ENCODE assay signal across 30 mouse cellular contexts in the genomic region with DNA sequence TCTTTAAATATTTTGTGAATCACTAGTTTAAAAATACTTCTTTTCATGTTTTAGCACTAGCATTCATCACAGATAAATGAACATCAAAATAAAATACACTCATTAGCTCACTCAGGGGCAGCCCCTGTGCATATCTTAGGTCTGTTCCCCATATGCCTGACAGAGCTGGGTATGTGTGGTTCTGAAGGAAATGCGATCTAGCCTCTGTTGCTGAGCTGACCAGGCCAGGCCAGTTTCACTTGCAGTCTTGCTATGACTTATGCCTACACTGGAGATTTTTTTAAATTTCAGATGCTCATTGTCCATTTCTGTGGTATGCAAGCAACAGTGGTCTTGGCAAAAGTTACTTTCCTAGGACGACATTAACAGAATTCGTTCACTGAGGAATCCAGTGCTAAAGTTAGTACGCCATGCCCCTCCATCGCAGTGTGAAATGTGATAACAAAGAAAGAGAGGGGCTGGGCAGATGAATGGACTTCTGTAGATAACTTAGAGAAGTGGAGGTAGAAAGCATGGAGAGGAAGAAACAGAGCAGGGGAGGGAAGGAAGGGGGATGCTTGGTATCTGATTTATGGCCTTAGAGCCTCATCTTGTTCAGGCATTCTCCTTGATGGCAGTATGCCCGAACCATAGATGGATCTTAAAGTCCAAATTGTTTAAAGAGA. TPM values are rescaled to one million over a fixed set of nuclear protein-coding genes. Genes with fewer than 3 reads are reported as not detected.
DNase-seq lines count a peak whose midpoint lies in the region; ATAC-seq and TF ChIP-seq lines count a peak whose summit lies in the region.
"Had no signal": no experiment of that assay in that cellular context is flagged by ENCODE, and none has a peak within 500 bp of the region (broad histone marks: within the 10 kb centered on the region; RNA-seq: fewer than 3 reads in every experiment).

No protein-coding gene starts in this region.

- no peak for ATAC-seq in heart, embryonic 14.5 days (ENCODE audit: insufficient number of reproducible peaks, insufficient read depth, low FRiP score, low read depth)
- peak; percentile 73 for ATAC-seq in liver, embryonic 12.5 days
- ATAC-seq in liver, postnatal 0 days, result no peak
- ATAC-seq: forebrain, postnatal 0 days; midbrain, embryonic 16.5 days had no signal

- no peak overlapping the region for H3K27ac ChIP-seq in heart, embryonic 14.5 days (replicated peaks in 1 of 2; ENCODE audit: control insufficient read depth in 1 of 2, insufficient read depth in 1 of 2, low read depth in 2 of 2, low read length in 2 of 2)
- peak overlapping the region; percentile 70 for H3K27ac ChIP-seq in liver, embryonic 12.5 days
- peak overlapping the region; percentile 58 for H3K27ac ChIP-seq in liver, postnatal 0 days (ENCODE audit: low read depth)
- H3K27ac ChIP-seq: embryonic facial prominence, embryonic 15.5 days; forebrain, embryonic 12.5 days; heart, embryonic 15.5 days; hindbrain, embryonic 13.5 days; kidney, postnatal 0 days; limb, embryonic 13.5 days had no signal

- TF ChIP-seq CTCF in liver, postnatal 0 days (IDR thresholded peaks at IDR 0.05; ENCODE audit: low read depth), result no peak

- 38% methylated on average over 6 of the region's 6 CpGs for WGBS in heart, embryonic 14.5 days
- WGBS in liver, embryonic 12.5 days (ENCODE audit: insufficient replicate concordance), result 34% methylated on average over 6 of the region's 6 CpGs
- WGBS in liver, postnatal 0 days (ENCODE audit: insufficient replicate concordance), result 60% methylated on average over 6 of the region's 6 CpGs

- no peak for TF ChIP-seq EP300 in liver, postnatal 0 days (IDR thresholded peaks at IDR 0.05; ENCODE audit: low read depth)

- H3K9me3 ChIP-seq in heart, embryonic 14.5 days (ENCODE audit: control insufficient read depth, low read length), result no peaks in the 10 kb centered on the region
- H3K9me3 ChIP-seq in liver, embryonic 12.5 days (replicated peaks), result no peaks in the 10 kb centered on the region
- no peaks in the 10 kb centered on the region for H3K9me3 ChIP-seq in liver, postnatal 0 days (ENCODE audit: low read length)
- H3K9me3 ChIP-seq: embryonic facial prominence, embryonic 15.5 days; forebrain, embryonic 12.5 days; heart, embryonic 15.5 days; hindbrain, embryonic 13.5 days; limb, embryonic 13.5 days had no signal

- intact Hi-C loops in heart, postnatal 10 days (cut with DNase I), result no loop called here
- intact Hi-C loops in left cerebral cortex, postnatal 4 days (cut with DNase I), result no loop called here

- 0 out of 2 replicates have a peak, but pooled peaks cover 4% of the 10 kb centered on the region for H3K27me3 ChIP-seq in heart, embryonic 14.5 days (ENCODE audit: control insufficient read depth, insufficient read depth, low read length)
- H3K27me3 ChIP-seq in liver, embryonic 12.5 days (replicated peaks), result 0 out of 2 replicates have a peak, but pooled peaks cover 4% of the 10 kb centered on the region
- no peaks in the 10 kb centered on the region for H3K27me3 ChIP-seq in liver, postnatal 0 days (ENCODE audit: insufficient read depth, low read length)

- H3K4me3 ChIP-seq in heart, embryonic 14.5 days (ENCODE audit: control insufficient read depth in 1 of 2, insufficient read depth in 1 of 2, low read depth in 1 of 2, low read length in 2 of 2), result no peak overlapping the region
- H3K4me3 ChIP-seq in liver, embryonic 12.5 days, result peak overlapping the region; percentile 11; the same call in 1 of the 2 replicates
- H3K4me3 ChIP-seq in liver, postnatal 0 days (ENCODE audit: low read depth, low read length), result no peak overlapping the region
- H3K4me3 ChIP-seq: embryonic facial prominence, embryonic 15.5 days; forebrain, embryonic 12.5 days; heart, embryonic 15.5 days; hindbrain, embryonic 13.5 days; limb, embryonic 13.5 days had no signal

- no peaks in the 10 kb centered on the region for H3K36me3 ChIP-seq in heart, embryonic 14.5 days (ENCODE audit: control insufficient read depth, insufficient read depth, low read length)
- no peaks in the 10 kb centered on the region for H3K36me3 ChIP-seq in liver, embryonic 12.5 days
- H3K36me3 ChIP-seq in liver, postnatal 0 days (replicated peaks; ENCODE audit: insufficient read depth, low read length), result 0 out of 2 replicates have a peak, but pooled peaks cover 4% of the 10 kb centered on the region
- H3K36me3 ChIP-seq: embryonic facial prominence, embryonic 15.5 days; forebrain, embryonic 12.5 days; heart, embryonic 15.5 days; hindbrain, embryonic 13.5 days; limb, embryonic 13.5 days had no signal

- no peak for DNase-seq in heart, postnatal 10 days
- no peak for DNase-seq in liver, postnatal 0 days
- DNase-seq in left cerebral cortex, postnatal 4 days, result no peak
- no peak for DNase-seq in kidney, postnatal 10 days
- DNase-seq: adrenal gland, adult 8-10 months; B cell, adult 2 months; cerebellum, adult 2 months; cerebellum, postnatal 14 days; forebrain, postnatal 0 days; heart, postnatal 4 days; kidney, adult 8-10 months; layer of hippocampus, adult 9-11 months; lung, adult 2 months; lung, postnatal 10 days; right cerebral cortex, adult 18-20 months; right cerebral cortex, postnatal 4 days had no signal

- peaks cover 3 to 22% of the 10 kb centered on the region in 2 experiments for H3K4me1 ChIP-seq in heart, embryonic 14.5 days (ENCODE audit: control insufficient read depth in 2 of 2, insufficient read depth in 2 of 2, low read length in 2 of 2)
- peaks cover 84% of the 10 kb centered on the region for H3K4me1 ChIP-seq in liver, embryonic 12.5 days
- H3K4me1 ChIP-seq in liver, postnatal 0 days (ENCODE audit: insufficient read depth), result peaks cover 50% of the 10 kb centered on the region
- H3K4me1 ChIP-seq: embryonic facial prominence, embryonic 15.5 days; forebrain, embryonic 12.5 days; hindbrain, embryonic 13.5 days; limb, embryonic 13.5 days had no signal

- H3K9ac ChIP-seq in heart, embryonic 14.5 days (ENCODE audit: low read length), result no peak overlapping the region
- no peak overlapping the region for H3K9ac ChIP-seq in liver, embryonic 12.5 days
- no peak overlapping the region for H3K9ac ChIP-seq in liver, postnatal 0 days (replicated peaks)
- H3K9ac ChIP-seq: embryonic facial prominence, embryonic 15.5 days; forebrain, embryonic 12.5 days; forebrain, postnatal 0 days; heart, embryonic 15.5 days; hindbrain, embryonic 13.5 days; limb, embryonic 13.5 days had no signal

- H3K4me2 ChIP-seq in heart, embryonic 14.5 days (ENCODE audit: low read length), result 0 out of 2 replicates have a peak overlapping the region, but pooled peaks have one; percentile 5
- peak overlapping the region; percentile 55 for H3K4me2 ChIP-seq in liver, embryonic 12.5 days
- no peak overlapping the region for H3K4me2 ChIP-seq in liver, postnatal 0 days (ENCODE audit: low read depth, low read length)
- H3K4me2 ChIP-seq: embryonic facial prominence, embryonic 15.5 days; forebrain, embryonic 12.5 days; heart, embryonic 15.5 days; hindbrain, embryonic 13.5 days; limb, embryonic 13.5 days; midbrain, embryonic 11.5 days had no signal

RNA-seq across cellular contexts. Expression of a gene that starts 7.4 kb away (rescaled TPM):
- 1.5 and 2.4 TPM in 2 replicates for polyA plus RNA-seq in heart, embryonic 14.5 days (2014; fragmentation: Nextera tagmentation; extraction: Ambion mirVana)
- total RNA-seq in heart, postnatal 10 days (2021), result under 1 TPM; 0.26 to 0.52 TPM
- polyA plus RNA-seq in liver, embryonic 12.5 days (2016; fragmentation: Nextera tagmentation; extraction: Ambion mirVana), result 1.3 and 1.4 TPM in 2 replicates
- polyA plus RNA-seq in liver, postnatal 0 days (2015; fragmentation: Nextera tagmentation; extraction: Ambion mirVana), result 6.9 and 7.2 TPM in 2 replicates
- total RNA-seq in left cerebral cortex, postnatal 4 days (2021), result not detected
- total RNA-seq: gastrocnemius, adult 8-10 months; left cerebral cortex, postnatal 25 days; neutrophil, adult 5-6 weeks had no signal
- polyA plus RNA-seq: cortical plate, adult 2 months; forebrain, postnatal 0 days; midbrain, embryonic 16.5 days had no signal

Comparison
In these comparisons a context has a peak if more than half of its experiments do, and no peak if none do; other contexts are left out.
1. H3K27ac ChIP-seq: peak in liver, embryonic 12.5 days (single experiment) and liver, postnatal 0 days (single experiment); none in heart, embryonic 14.5 days (0 of 2).